Mouse (Mus musculus) MEL (cell line): ENCODE measurements around the gene Mecom.

Experiments used
- CTCF ChIP-seq, 3 experiments: IDR thresholded peaks in 2 of 3; conservative IDR thresholded peaks in 1 of 3; 2 replicates each; pipeline ENCODE4 v1.5.1; 2011 to 2012; ENCODE audit warnings: low read length in 3 of 3, low read depth in 2 of 3, mild to moderate bottlenecking in 2 of 3, improper control_type of control experiment in 1 of 3, inconsistent platforms in 1 of 3, mixed read lengths in 1 of 3, moderate library complexity in 1 of 3; ENCODE audit not compliant: control insufficient read depth in 1 of 3, insufficient read depth in 1 of 3, poor library complexity in 1 of 3, severe bottlenecking in 1 of 3
- EP300 ChIP-seq, 2 experiments: IDR thresholded peaks; 2 replicates each; pipeline ENCODE4 v1.6.1; 2011; ENCODE audit warnings: improper control_type of control experiment in 2 of 2, low read length in 2 of 2, low read depth in 1 of 2, mild to moderate bottlenecking in 1 of 2
- GABPA ChIP-seq: IDR thresholded peaks from 2 replicates; pipeline ENCODE4 v1.6.1; 2012; ENCODE audit warnings: low read depth, mild to moderate bottlenecking, inconsistent platforms, low read length, improper control_type of control experiment, moderate library complexity
- JUND ChIP-seq: IDR thresholded peaks from 2 replicates; pipeline ENCODE4 v1.6.1; 2011; ENCODE audit warnings: low read depth, mild to moderate bottlenecking, improper control_type of control experiment, low read length
- MYB ChIP-seq: IDR thresholded peaks from 2 replicates; pipeline ENCODE4 v1.6.1; 2011; ENCODE audit warnings: mild to moderate bottlenecking, low read depth, low read length, improper control_type of control experiment
- POLR2A ChIP-seq, 2 experiments: IDR thresholded peaks; 2 replicates each; pipeline ENCODE4 v1.6.1; 2011 to 2012; ENCODE audit warnings: low read length in 2 of 2, mild to moderate bottlenecking in 2 of 2, control low read depth in 1 of 2, improper control_type of control experiment in 1 of 2, low read depth in 1 of 2, moderate library complexity in 1 of 2; ENCODE audit not compliant: control insufficient read depth in 1 of 2, insufficient read depth in 1 of 2, poor library complexity in 1 of 2
- ZNF384 ChIP-seq: IDR thresholded peaks from 2 replicates; pipeline ENCODE4 v1.6.1; 2012; ENCODE audit warnings: low read depth, mild to moderate bottlenecking, inconsistent platforms, low read length, improper control_type of control experiment

GRCm38 (mm10) chr3:29997068-29997467, 550.7 kb downstream of the Mecom start:
- TF ChIP-seq CTCF (IDR thresholded peaks at IDR 0.05 in 2 of 3, conservative IDR thresholded peaks at IDR 0.05 in 1 of 3; ENCODE audit: control insufficient read depth in 1 of 3, insufficient read depth in 1 of 3, low read depth in 2 of 3, low read length in 3 of 3, poor library complexity in 1 of 3, severe bottlenecking in 1 of 3) (peak in 1 of 3 experiments; percentile 20; a peak in 1 of 6 replicates), EP300 (IDR thresholded peaks at IDR 0.05; ENCODE audit: low read depth in 1 of 2, low read length in 2 of 2) (no peak), ZNF384 (no peak), MYB (no peak), JUND (no peak), POLR2A (IDR thresholded peaks at IDR 0.05; ENCODE audit: control insufficient read depth in 1 of 2, insufficient read depth in 1 of 2, low read depth in 1 of 2, low read length in 2 of 2, poor library complexity in 1 of 2) (no peak), GABPA (no peak)
